Mouse (Mus musculus) heart, postnatal 10 days (tissue): Measurements from ENCODE around the gene Tes. TPM values are rescaled to one million over a fixed set of nuclear protein-coding genes. Genes with fewer than 3 reads are reported as not detected.
A peak's percentile ranks its signal among the peaks of the same experiment; 100 is the strongest.

ENCODE experiments used
- DNase-seq, 2 experiments: peaks; one replicate each; pipeline ENCODE4 v3.0.0; 2021
- intact Hi-C: fragments of 180-260 bp; cut with DNase I; formaldehyde crosslinking; loops from one replicate; pipeline ENCODE4 v1.15.1; 2025
- total RNA-seq, 2 experiments: library from RNA; stranded (reverse); gene quantifications; 2 replicates each; pipeline ENCODE4 v1.2.3; 2021

Tes gene
- total RNA-seq, 2 experiments from 2014 or later: 7.8 to 8.5 TPM

DNA sequence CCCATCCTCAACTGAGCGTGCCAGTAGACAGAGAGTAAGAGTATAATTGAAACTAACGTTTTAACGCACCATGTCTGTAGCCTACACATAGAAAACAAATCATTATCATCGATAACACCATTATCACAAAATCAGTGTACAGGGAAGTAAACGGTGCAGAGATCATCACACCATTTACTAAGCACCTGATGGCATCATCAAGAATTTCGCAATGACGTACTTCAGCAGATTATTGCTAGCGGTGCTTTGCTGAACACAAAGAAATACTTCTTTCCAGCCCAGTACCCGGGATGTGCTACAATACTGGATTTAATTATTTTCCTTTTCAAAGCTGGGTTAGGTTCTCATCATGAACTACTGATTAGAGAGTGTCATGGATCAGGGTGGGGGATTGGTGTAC, 12.3 kb downstream of the Tes start:
- no peak for DNase-seq
- intact Hi-C loops: no loop called here

DNA sequence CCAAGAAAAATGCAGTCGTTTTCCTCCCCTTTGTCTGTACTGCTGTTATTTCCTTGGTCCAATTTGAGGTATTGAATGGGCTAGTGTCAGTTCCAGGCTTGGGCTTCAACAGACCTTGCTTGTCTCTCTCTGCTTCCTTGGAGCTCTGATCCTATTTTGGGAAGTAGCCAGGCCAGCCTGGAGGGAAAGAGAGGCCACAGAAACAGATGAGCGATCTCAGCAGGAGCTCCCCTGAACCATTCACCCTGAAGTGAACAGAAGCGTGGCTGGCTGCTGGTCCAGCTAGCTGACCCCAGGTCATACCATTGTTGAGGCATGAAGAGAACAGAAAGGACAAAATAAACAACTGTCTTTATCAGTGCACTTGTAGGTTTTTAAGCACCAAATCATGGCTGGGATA, 12.8 kb downstream of the Tes start:
- intact Hi-C loops: no loop called here
- no peak for DNase-seq

DNA sequence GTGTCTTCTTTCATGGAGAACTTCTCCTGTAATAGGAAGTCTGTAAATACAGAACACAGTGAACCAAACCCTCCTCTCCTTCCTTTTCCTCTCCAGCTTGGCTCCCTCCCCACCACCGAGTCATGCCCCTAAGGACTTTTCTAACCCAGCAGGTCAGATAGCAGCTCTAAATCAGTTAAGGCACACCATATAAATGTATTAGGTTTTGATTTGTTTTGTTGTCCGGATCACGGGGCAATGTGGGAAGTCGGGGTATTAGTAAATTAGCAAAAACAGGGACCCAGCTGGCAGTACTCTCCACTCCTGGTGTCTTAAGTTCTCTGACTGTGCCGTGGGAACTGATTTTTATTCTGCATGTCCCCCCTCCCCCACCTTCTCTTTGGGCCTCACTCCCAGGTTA, 14.4 kb downstream of the Tes start:
- DNase-seq: no peak
- intact Hi-C loops: no loop called here

DNA sequence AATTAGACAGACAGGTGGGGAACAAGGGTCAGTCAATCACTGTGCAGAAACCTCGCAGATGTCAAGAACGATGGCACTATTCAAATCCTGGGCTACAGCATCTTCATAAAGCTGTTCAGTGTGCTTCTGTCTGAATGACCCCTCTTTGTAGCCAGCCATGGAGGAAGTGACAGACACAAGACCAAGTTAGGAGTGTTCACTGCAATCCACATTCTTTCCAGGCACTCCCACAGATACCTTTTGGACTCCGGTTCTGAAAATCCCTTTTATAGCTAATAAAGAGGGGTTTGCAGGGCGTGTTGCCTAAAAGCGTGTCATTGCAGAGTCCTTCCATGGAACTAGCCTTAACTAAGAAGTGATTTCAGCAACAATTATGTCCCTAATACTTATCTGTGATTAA, 14.9 kb downstream of the Tes start:
- DNase-seq: no peak
- intact Hi-C loops: no loop called here

DNA sequence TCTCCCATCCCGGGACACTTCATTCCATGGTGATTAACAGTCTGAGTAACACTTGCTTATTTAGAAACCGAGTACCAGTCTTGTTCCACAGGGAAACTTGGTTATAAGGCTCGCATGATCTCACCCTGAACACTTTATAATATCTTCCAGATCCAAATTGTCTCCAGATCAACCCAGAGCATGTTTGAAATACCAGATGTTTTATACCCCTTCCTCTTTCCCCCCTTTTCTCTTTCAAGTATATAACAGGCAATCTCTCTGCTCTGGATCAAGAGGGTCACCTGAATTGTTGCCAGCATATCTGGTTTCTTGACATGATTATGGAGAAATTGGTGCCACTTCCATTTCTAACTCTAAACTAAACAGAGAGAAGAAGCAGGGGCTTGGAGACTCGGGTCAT, 17.3 kb downstream of the Tes start:
- no peak for DNase-seq
- intact Hi-C loops: no loop called here

DNA sequence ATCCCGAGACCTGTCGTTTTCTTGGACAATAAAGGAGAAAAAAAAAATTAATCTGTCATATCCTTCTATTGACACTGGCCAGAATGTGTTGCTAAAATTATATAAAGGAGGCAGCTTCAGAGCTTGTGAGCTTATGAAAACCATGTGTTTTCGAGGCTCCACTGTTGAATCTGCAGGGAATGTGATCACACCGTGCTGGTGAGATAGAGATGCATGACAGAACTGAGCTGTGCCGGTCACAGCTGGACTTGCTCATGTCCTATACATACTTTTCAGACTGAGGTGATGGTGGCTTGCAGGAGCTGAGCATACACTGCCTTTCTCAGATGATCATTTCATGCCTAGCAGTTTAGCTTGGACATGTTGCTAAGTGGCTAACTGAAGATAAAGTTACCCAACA, 17.9 kb downstream of the Tes start:
- DNase-seq: no peak
- intact Hi-C loops: no loop called here

DNA sequence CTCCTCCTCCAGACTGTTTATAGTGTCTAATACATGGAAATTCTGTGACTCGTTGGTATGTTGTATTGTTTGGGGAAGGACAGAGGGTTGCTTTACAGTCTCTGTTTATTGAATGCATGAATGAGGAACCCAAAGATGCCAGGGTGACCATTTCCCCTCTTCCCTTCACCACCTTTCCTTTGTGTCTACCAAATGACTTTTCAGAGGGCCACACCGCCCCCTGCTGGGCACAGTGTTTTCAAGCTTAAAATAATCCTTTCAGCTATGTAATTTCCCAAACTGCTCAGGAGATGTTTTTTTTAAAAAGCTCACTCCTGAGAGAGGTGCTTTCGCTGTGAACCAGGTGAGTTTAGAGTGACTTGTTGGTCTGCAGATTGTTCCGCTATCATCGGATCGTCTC, 22.5 kb downstream of the Tes start:
- DNase-seq: peak; percentile 60 to 82
- intact Hi-C loops: loop anchor here (1.0 kb wide), 2 partner anchors 60 to 92 kb away; no protein-coding TSS in a partner anchor

DNA sequence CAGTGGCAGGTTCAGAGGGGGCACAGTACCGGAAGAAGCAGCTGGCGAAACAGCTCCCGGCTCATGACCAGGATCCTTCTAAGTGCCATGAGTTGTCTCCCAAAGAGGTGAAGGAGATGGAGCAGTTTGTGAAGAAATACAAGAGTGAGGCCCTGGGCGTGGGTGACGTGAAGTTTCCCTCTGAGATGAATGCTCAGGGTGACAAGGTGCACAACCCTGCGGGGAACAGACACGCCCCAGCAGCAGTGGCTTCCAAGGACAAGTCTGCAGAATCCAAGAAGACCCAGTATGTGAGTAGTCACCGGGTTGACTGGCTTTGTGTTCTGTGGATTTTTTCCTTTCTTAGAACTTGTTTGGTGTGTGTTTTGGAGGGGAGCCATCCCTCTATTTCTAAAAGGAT, 32.4 kb downstream of the Tes start:
- no peak for DNase-seq
- intact Hi-C loops: no loop called here

DNA sequence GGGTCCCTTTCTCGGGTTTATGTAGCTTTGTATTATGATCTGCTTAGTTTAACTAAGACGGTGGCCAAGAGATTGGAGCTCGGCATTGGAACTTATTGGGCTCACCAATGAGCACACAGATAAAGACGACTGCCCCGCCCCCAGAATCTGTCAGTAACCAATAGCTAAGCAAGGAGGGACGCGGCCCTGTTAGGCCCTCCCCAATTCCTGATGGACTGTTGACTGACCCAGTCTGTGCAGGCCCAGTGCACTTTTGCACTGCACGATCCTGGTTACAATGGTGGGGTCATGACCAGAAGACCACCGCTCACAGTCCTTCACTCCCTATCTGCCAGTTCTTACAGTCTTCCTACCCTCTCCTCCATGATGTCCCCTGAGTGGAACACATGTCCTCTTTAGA, 33.6 kb downstream of the Tes start:
- intact Hi-C loops: no loop called here
- no peak for DNase-seq

DNA sequence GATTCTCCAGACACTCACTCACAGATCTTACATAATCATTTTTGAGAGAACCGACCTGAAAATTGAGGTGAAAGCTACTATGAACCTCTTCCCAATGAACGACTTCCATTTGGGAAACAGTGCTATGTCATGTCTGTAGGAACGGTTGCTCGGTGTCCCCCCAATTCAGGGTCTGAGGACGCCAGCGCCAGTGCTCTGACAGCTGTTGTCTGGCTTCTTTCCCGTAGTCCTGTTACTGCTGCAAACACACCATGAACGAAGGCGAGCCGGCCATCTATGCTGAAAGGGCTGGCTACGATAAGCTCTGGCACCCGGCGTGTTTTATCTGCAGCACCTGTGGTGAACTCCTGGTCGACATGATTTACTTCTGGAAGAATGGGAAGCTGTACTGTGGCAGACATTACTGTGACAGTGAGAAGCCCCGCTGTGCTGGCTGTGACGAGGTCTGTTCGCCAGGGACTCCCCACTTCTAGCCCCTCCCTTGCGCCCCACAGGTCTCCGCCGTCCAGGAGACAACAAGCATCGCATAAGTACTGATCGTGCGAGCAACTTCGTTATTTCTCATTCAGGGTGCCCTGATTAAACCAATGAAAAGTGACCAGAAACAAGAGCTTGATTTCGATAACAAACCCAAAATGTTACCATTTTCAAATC, 34.7 kb downstream of the Tes start:
- no peak for DNase-seq
- intact Hi-C loops: loop anchor here (10.0 kb wide), 1 partner anchor 365 kb away; the partner anchor contains the start of gene Met

DNA sequence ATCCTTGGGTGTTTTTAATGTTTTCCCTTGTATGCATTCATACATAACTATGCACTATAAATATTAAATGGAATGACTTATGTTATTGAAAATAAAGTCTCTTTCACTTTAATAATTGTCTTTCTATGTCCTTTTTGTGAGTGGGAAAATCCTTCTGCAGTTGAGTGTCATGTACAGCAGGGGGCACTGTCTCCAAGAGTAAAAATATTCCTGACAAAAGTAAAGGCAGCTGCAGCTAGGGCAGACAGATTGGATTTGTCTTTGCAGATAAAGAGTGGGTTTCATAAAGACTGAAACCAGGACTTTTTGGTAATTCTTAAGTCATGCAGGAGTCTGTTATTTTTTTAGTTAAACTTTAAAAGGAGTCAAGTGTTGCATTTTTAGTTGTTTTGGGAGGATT, 40.8 kb downstream of the Tes start:
- peak; percentile 59 to 76 for DNase-seq
- intact Hi-C loops: loop anchor here (1.0 to 10.0 kb wide), 3 partner anchors 254 to 484 kb away; partner anchors contain the start of gene Met

DNA sequence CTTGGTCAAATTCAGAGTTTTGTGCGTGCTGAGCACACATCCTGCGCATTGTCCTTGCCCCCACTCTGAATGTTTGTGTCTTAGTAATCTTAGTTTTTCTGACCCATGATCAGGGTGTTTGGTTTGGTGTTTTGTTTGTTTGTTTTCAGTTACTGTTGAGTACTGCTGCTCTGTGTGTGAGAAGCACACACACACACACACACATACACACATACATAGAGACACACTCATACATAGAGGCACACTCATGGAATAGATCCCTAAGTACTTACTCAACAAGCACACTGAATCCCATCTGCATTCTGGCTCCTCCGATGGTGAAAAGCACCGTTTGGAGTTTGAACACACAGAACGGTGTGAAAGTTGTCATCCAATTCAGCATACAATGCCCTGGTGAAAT, 41.5 kb downstream of the Tes start:
- intact Hi-C loops: loop anchor here (10.0 kb wide), 1 partner anchor 358 kb away; the partner anchor contains the start of gene Met
- DNase-seq: no peak

DNA sequence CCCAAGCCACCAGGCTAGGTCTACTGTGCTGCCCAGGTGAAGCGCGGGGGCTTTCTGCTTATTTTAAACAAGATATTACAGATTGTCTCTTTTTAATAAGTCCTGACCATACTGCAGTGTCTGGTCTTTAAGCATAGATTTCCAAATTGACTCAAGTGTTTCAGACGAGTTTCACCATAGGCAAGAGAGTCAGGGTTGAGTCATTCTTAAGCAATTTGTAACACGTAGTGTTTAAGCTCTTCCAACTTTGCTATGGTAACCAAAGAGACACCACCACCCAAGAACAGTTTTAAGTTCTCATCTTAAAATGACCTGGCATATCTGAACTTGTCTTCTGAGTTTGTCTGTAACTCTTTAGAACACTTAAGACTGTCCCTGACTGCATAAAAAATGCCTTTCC, 44.3 kb downstream of the Tes start:
- intact Hi-C loops: loop anchor here (1.0 to 10.0 kb wide), 2 partner anchors 250 to 356 kb away; partner anchors contain the start of gene Met
- DNase-seq: no peak

DNA sequence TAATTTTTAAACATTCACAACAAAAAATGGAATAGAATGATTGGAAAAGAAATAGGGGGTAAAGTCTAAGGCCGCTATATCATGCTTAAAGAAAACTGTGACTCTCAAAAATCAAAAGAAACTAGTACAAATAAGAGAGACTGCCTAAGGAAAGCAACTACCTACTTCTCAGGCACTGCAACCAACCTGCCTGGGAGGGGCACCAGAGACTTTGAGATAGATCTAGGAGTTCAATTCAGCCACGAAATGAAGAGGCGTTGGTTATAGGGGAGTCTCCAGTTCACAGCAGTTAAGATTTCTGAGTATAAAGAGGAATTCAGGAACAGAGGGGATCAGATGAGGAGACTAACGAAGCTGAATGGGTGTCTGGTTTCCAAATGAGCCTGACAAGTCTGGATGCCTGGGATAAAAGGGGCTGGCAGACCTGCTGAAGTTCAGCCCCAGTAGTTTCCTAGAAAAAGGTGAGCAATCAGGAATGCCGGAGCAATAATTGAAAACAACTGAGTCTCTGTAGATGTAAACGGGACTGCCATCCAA, 45.7 kb downstream of the Tes start:
- intact Hi-C loops: loop anchor here (1.0 to 5.0 kb wide), 2 partner anchors 62 to 197 kb away; no protein-coding TSS in a partner anchor
- peak; percentile 26 to 37 for DNase-seq

DNA sequence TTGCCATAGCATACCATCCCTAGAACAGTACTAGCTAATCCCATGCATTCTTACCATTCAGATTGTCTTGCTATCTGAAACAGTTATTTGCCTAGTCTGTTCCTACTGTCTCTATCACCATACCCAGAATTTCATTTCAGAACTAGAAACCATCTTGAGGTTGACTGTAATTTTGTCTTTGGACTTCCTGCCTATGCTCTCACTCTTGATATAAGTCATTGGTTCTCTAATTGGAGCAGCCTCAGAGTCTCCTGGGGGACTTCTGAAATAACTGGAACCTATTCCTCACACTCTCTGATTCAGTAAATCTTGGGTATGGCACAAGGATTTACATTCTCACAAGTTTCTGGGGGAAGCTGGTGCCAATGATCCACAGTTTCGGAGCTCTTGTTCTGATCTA, 47.1 kb downstream of the Tes start:
- no peak for DNase-seq
- intact Hi-C loops: loop anchor here (5.0 kb wide), 1 partner anchor 60 kb away; no protein-coding TSS in a partner anchor

DNA sequence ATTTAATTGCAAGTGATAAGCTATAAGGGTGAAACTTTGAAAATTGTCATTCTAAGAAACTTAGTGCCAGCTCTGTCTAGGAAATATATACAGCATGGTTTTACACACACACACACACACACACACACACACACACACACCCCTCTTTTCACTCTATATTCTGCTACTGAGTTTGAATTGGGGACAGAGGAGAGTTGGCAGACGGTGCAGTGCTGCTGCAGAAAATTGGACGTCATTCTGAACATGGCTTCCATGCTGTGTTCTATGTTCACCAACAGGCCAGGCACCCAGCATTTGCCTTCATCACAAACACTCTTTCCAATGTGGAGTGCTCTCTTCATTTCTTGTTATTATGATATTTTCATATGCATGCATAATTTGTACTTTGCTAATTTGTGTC, 48.0 kb downstream of the Tes start:
- intact Hi-C loops: loop anchor here (5.0 kb wide), 1 partner anchor 59 kb away; no protein-coding TSS in a partner anchor
- DNase-seq: no peak

DNA sequence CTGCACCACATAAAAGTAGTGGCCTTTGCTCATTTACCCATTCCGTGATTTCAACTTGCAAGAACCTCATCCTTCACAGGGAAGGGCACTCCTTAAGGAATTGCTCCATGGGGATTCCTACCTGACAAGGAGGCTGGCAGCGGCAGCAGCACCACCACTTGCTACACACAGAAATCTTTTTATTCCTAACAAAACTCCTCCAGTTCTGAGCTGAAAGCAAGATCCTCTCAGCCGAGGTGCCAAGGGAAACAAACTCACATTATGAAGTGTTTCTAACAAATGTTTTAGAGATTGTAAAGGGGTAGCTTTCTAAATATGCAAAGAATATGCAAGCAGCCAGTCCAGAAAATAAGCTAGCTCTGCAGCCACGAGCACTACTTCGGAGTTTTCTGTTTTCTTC, 49.6 kb downstream of the Tes start:
- no peak for DNase-seq
- intact Hi-C loops: loop anchor here (5.0 kb wide), 1 partner anchor 58 kb away; no protein-coding TSS in a partner anchor

DNA sequence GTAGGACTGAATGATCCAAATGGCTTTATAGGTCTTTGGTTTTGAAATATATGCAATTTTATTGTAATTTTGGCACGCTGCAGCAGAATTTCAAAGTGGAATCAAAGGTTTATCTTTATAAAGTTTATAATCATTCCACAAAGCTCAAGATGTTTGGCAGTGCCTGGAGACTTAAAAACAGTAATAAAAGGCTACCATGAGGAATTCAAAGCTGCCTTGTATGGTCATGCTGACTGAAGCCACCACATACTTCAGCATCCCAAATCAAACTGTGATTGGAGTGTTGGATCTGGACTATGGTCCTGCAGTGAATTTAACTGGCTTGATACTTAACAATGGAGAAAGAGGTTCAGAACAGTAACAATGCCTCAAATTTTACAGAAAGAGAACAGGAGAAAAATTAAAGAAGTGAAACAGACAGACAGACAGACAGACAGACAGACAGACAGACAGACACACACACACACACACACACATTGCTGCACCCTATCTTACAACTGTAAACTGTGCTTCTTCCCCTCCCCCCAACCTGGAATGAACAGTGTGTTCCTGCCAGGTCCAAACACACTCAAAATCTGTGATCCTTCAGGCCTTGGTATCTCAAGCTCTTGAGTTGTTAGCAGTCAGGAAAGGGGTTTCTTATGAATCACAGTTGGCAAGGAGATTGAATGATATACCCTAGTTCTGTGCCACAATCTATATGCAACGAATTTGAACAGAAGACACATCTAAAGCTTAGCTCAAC, 50.3 kb downstream of the Tes start:
- peak; percentile 32 to 34 for DNase-seq
- intact Hi-C loops: no loop called here

DNA sequence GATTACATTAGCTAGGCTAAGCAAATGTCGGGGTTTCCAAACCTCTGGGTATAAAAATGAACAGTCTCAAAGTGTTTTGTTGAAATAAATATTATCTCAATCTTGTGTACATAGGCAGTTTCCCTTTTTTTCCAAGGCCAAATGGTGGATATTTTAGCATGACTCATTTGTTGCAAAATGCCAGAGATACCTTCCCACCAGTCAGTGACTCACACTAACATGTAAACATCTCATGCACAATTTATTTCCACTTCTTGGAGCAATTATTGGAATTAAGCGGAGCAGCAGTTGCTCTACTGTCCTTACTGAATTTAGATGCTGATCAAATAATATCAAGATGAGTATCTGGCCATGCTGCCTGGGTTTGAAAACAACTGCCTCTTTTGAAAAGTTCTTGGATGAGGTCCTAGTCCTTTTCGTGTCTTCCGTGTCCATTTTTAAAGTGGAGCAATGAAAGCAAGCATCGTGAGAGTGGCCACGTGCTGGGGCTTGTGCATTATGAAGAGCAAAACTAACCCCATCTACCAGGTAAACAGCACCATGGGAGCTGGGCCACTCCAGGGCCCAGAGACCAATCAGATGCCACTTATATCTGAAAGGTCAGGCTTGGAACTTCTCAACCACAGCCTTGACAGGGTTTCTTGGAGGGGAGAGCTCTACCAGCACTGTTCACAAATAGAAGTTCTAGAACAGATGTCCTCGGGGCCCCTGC, 54.7 kb downstream of the Tes start:
- no peak for DNase-seq
- intact Hi-C loops: no loop called here

DNA sequence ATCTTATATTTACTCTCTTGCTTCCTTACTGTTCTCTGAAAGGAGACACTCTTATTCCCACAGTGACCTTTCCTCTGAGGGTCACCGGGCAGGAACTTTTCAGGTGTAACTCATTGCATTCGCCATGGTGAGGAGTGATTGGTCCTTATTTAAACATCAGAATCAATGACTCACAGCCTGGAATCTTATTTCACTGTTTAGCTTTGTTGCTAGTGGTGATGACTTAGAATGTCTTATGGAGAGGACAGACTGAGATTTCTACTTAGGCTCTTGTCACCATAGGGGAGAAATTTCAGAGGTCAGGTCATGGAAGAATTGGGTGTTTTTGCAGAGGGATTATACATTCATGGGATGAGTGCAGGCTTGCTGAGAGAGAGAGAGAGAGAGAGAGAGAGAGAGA, 75.1 kb downstream of the Tes start:
- intact Hi-C loops: no loop called here
- no peak for DNase-seq
